Mouse (Mus musculus) inflammation-experienced regulatory T-cells, adult 6 months (primary cell): ENCODE data around the gene Gmpr. TPM values are rescaled to one million over a fixed set of nuclear protein-coding genes. Genes with fewer than 3 reads are reported as not detected.
A peak's percentile ranks its signal among the peaks of the same experiment; 100 is the strongest.

ENCODE experiments used
- ATAC-seq: one replicate; pipeline ENCODE4 v1.8.0; 2017
- polyA plus RNA-seq, 3 experiments: library from polyadenylated mRNA; unstranded; fragments of 100-300 nt; shearing (Covaris generic); gene quantifications; one replicate each; pipeline ENCODE4 v1.2.1; 2017

The Gmpr gene
- polyA plus RNA-seq, 3 experiments from 2014 or later: 0.52 TPM; not detected in 2

DNA sequence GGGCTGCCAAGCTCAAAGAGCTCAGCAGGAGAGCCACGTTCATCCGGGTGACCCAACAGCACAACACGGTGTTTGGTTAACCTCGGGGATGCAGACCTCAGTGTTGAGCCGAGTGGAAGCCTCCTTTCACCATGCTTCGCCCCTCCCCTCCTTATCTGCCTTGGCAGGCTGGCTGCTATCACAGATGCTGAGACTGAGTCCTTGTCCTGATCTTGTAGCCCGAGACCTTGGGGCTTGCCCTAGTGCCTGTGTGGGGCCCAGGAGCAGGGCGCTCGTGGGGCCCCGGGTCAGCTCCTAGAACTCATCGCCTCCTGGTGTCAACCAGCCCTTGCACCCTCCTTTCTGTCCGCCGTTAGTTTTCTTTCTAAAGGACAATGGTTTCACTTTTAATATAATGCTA lies 38.7 kb downstream of the Gmpr start:
- no peak for ATAC-seq

- ATAC-seq: no peak
Observed at GRCm38 (mm10) chr13:45546946-45547345, 39.7 kb downstream of the Gmpr start.

DNA sequence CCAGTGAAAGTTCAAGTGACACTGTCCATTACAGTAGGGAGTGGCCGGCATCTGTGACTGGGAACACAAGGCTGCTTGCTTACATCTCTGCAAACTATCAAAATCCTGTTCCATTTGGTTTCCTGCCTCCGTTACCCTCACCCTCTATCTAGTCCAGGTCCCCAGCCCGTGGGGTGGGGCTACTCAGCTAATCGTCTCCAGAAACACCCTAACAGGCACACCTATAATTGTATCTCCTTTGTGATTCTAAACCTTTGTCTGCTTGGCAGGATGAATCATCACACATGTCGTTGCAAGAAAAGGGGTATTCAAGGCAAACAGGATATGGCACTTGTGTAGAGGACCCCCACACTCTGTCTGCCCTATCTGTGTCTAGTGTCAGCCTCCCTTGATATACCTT lies 40.3 kb downstream of the Gmpr start:
- ATAC-seq: no peak

DNA sequence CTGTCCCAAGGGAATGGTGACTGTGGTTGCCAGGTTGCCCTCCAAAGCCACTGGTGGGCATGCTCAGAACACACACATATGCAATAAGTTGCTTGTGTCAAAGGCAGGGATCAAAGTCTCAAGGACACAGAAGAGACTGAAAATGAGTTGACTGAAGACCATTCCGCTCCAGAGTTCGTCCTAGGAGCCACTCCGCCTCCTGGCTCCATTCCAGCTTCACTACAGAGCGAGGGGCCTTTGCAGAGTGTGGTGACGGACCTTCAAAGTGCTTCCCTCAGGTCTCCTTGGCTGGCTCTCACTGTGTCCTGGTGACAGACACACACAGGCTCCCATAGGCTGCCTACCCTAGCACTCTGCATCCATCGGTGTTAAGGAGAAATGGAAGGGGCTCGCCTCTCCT lies 46.4 kb downstream of the Gmpr start:
- no peak for ATAC-seq

- ATAC-seq: no peak
Observed at GRCm38 (mm10) chr13:45558367-45558766, 51.1 kb downstream of the Gmpr start.

DNA sequence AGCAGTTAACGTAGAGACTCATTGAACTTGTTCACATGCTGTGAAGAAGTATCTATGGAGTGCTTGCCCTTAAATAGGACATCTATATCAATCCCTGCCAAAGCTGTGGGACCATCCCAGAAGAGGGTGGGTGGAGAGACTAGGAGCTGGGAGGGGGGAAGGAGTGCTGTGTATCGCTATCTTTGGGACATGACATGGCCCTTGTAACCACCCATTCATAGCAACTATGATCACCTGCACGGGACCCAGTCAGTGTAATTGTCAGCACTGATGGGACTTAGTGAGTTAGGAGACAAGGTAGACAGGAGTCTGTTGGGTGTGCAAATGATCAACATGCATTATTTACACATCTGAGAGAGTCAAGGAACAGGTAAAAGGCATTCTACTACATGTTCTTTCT lies 52.0 kb downstream of the Gmpr start:
- ATAC-seq: no peak

DNA sequence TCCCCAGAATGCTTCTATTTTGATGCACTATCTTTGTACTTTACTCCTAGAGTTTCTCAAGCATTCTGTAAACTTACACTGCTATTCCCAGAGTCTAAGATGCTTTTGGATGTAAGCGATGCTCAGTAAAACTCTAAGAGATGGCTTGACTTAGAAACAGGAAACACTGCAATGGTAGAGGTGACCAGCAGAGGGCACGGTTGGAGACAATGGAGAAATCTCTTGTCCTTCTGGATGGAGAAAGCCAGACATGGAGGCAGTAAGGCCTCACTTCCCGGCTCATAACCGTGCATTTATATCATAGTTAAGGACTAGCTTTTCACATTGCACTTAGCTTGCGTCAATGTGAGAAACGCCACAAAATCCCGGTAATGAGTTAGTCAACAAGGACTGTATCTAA lies 53.3 kb downstream of the Gmpr start:
- ATAC-seq: no peak

GRCm38 (mm10) chr13:45562011-45562410 lies 54.8 kb downstream of the Gmpr start:
- no peak for ATAC-seq

GRCm38 (mm10) chr13:45564946-45565345 lies 57.7 kb downstream of the Gmpr start:
- no peak for ATAC-seq

GRCm38 (mm10) chr13:45569932-45570331 lies 62.7 kb downstream of the Gmpr start:
- no peak for ATAC-seq

DNA sequence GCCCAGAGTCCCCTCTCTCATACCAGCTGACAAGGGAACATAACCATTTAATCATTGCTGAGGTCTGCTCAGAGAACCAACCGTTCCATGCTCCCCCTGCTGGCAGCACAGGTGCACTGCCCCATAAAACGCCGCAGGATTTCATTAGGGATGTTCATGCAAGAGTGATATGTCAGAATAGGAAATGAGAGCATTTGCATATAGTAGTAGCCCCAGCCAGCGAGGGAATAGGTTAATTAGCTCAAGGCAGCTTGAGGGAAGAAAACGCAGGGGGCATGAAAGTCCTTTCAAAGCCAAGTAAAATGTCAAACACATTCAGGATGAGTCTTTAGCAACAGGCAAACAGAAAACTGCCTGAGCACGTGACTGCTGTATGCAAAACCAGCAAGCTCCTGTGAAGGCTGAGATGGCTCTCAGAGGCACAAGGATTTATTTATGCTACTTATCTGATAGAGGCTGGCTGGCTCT lies 64.6 kb downstream of the Gmpr start:
- ATAC-seq: peak; percentile 60

DNA sequence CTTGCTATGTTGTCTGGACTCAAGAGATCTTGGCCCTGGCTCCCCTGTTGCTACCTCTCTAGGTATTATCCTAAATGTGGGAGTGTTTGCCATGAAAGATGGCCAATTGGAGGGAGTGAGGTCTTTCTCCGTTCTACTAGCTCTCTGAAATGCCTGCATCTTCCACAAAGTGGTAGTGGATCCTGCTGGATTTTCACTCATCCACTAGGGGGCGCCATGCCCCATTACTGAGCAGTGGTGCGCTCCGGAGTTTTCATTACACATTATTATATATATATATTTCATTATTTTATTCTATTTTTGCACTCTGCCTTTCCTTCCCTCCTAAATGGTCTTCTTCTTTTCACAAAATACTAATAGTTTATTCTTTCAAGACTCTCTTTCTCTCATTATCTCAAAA lies 65.5 kb downstream of the Gmpr start:
- peak; percentile 52 for ATAC-seq

GRCm38 (mm10) chr13:45576185-45576584 lies 68.9 kb downstream of the Gmpr start:
- ATAC-seq: no peak

DNA sequence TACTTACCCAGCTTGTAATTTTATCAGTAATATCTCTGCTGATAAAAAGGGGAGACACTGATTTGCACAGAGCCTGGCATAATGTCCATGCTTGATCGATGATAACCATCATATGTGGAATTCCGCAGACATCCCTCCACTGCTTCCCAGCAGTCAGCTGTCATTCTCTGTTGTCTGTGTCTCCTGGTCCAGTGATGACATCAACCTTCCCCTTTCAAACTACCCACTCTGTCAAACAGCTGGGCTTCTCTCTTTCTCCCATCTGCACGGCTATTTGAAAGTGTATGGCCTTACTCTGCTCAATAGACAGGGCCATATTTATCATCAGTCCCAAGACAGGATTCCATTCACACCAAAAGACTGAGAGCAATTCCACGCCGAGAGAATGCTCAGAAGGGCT lies 70.1 kb downstream of the Gmpr start:
- ATAC-seq: no peak

- ATAC-seq: no peak
Observed at GRCm38 (mm10) chr13:45577784-45578183, 70.5 kb downstream of the Gmpr start.

DNA sequence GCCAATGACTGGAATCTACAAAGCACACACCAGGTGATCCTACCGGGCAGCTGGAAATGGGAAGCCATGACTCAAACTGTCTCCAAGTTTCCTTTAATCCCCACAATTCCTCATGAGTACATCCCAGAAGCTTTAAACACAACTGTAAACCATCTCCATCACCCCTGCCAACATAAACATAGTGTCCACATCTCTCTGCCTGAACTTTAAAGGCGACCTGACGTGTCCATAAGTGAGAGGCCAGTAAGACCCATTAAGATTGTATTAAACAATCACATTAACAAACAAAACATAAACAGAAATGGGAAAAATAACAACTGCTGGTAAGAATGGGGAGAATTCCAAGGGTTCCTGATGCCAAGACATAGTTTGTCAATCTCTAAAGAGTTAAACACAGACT lies 72.5 kb downstream of the Gmpr start:
- ATAC-seq: no peak

DNA sequence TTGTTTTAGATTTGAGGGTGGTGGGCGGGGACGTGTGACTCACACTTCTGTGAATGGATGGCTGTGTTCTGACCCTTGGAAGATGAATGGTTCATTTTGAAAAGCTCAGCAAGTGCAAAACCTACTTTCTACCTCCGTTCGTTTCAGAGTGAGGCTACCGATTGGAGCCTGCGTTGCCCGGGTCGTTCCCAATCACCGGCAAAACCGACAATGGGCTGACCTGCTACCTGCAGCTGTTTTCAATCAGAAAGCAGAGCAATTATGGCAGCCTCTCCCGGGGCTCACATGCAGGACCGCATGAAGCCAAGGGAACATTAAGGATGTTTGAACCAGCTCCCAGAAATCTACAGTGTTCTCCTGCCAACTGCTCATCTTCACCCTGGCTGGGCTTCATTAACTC lies 75.0 kb downstream of the Gmpr start:
- no peak for ATAC-seq

DNA sequence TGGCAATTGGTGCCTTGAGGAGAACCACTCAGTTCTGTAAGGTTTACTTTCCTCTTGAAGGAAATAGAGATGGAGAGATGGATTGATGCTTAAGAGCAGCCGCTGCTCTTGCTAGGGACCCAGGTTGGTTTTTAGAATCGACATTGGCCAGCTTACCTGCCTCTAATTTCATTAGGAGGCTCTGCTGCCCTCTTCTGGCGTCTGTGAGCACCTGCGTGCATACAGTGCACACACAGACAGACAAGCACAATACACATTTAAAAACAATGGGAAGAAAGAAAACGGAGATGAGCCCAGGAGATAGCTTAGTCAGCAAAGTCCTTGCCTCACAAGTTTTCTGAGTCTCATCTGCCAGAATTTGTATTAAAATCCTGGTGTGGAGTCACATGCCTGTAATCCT lies 75.8 kb downstream of the Gmpr start:
- no peak for ATAC-seq

DNA sequence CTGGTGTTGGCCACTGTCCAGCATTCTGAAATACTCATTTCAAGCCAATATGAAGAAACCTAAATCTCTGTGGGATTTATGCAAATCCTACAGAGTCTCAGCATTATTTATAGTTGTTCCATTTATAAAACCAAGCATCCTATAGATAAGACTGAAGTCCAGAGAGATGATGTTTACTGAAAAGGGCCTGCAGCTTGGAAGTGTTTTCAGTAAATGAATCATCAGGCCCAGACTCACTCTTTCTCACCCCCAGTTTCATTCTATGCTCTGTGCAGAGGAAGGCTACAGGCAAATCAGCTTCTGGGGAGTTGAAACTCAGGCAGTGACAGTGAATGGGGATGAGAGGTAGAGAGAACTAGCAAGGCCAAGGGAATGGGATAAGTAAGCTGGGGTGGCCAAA lies 83.7 kb downstream of the Gmpr start:
- ATAC-seq: no peak

DNA sequence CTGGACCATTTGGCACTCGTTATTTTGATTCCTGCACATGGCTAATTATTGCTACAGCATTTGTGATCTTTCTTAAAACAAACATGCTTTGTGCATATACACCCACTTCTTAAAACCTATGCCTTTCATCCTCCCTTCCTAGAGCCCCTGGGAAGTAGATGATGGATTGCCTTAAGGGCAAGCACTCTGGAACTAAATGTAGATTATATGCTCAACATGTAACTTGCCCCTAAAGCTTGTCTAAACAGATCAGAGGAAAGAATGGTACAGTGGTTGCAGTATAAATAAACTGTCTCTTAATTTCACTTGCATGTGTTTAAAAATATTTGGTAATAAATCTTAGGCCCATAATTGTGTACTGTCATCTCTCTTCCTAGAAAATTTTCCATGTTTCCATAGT lies 86.7 kb downstream of the Gmpr start:
- no peak for ATAC-seq

GRCm38 (mm10) chr13:45595416-45595815 lies 88.2 kb downstream of the Gmpr start:
- ATAC-seq: no peak

GRCm38 (mm10) chr13:45599831-45600230 lies 92.6 kb downstream of the Gmpr start:
- ATAC-seq: no peak

GRCm38 (mm10) chr13:45600443-45600842 lies 93.2 kb downstream of the Gmpr start:
- no peak for ATAC-seq
